Mouse (Mus musculus) spleen, adult 2 months (tissue): ENCODE results near the gene Jtb.
"Not testable (repeated sequence)": the region's sequence is repeated elsewhere in the genome, so short reads cannot be mapped to it uniquely, and the experiment has no call there.

ENCODE experiments used
- CTCF ChIP-seq: fragments of 200-500 bp; IDR thresholded peaks from 2 replicates; pipeline ENCODE4 v1.5.1; 2011; ENCODE audit warnings: mild to moderate bottlenecking, inconsistent platforms; ENCODE audit not compliant: insufficient read depth, insufficient read length, insufficient replicate concordance; ENCODE audit errors: extremely low read depth
- POLR2A ChIP-seq: fragments of 200-500 bp; IDR thresholded peaks from 2 replicates; pipeline ENCODE4 v1.6.1; 2011; ENCODE audit warnings: low read depth, low read length, inconsistent platforms

- not testable (repeated sequence) for TF ChIP-seq CTCF, POLR2A
Observed at GRCm38 (mm10) chr3:90251731-90252226, 20.4 kb downstream of the Jtb start.
